Mouse (Mus musculus): ENCODE data around the gene Serping1. TPM values are rescaled to one million over a fixed set of nuclear protein-coding genes. Genes with fewer than 3 reads are reported as not detected.
"Not testable (repeated sequence)": the region's sequence is repeated elsewhere in the genome, so short reads cannot be mapped to it uniquely, and the experiment has no call there.

Serping1 gene
- polyA plus RNA-seq, 1 experiment, result 93.7 TPM

- DNase-seq, result no peak
- H3K27me3 ChIP-seq (ENCODE audit: control insufficient read depth, insufficient read depth, low read length), result peaks cover 11% of the 10 kb centered on the region; the same call in 1 of the 2 replicates
Measured at GRCm38 (mm10) chr2:84732394-84732793, 42.9 kb downstream of the Serping1 start.

GRCm38 (mm10) chr2:84731206-84731605, 44.0 kb downstream of the Serping1 start:
- Histone ChIP-seq H3K27ac (ENCODE audit: control insufficient read depth, insufficient read depth, low read length) (no peak overlapping the region), H3K36me3 (ENCODE audit: control insufficient read depth, insufficient read depth, low read length) (no peaks in the 10 kb centered on the region), H3K4me3 (ENCODE audit: control insufficient read depth, insufficient read depth, low read length) (no peak overlapping the region), H3K4me1 (replicated peaks; ENCODE audit: control insufficient read depth, insufficient read depth, low read length) (peaks cover 3% of the 10 kb centered on the region), H3K27me3 (ENCODE audit: control insufficient read depth, insufficient read depth, low read length) (peaks cover 4% of the 10 kb centered on the region; the same call in 1 of the 2 replicates)
- WGBS, result 92% methylated on average over 3 of the region's 3 CpGs
- DNase-seq, result no peak
- no peak for TF ChIP-seq CTCF (IDR thresholded peaks at IDR 0.05; ENCODE audit: borderline replicate concordance, control insufficient read depth, extremely low read depth, insufficient read depth, low read length, poor library complexity)
- no peak for TF ChIP-seq POLR2A (IDR thresholded peaks at IDR 0.05; ENCODE audit: control insufficient read depth, extremely low read depth, insufficient read depth, low read length, poor library complexity)

More at GRCm38 (mm10) chr2:84732394-84732793, 42.9 kb downstream of the Serping1 start:
- WGBS, result 91% methylated on average over 1 of the region's 1 CpGs
- H3K4me3 ChIP-seq (ENCODE audit: control insufficient read depth, insufficient read depth, low read length), result no peak overlapping the region
- TF ChIP-seq CTCF (IDR thresholded peaks at IDR 0.05; ENCODE audit: borderline replicate concordance, control insufficient read depth, extremely low read depth, insufficient read depth, low read length, poor library complexity) (no peak), POLR2A (IDR thresholded peaks at IDR 0.05; ENCODE audit: control insufficient read depth, extremely low read depth, insufficient read depth, low read length, poor library complexity) (no peak)
- peaks cover 2% of the 10 kb centered on the region; the same call in 1 of the 2 replicates for H3K4me1 ChIP-seq (replicated peaks; ENCODE audit: control insufficient read depth, insufficient read depth, low read length)
- H3K36me3 ChIP-seq (ENCODE audit: control insufficient read depth, insufficient read depth, low read length), result no peaks in the 10 kb centered on the region
- no peak overlapping the region for H3K27ac ChIP-seq (ENCODE audit: control insufficient read depth, insufficient read depth, low read length)

GRCm38 (mm10) chr2:84728191-84728590, 47.1 kb downstream of the Serping1 start:
- H3K4me1 ChIP-seq (replicated peaks; ENCODE audit: control insufficient read depth, insufficient read depth, low read length), result peaks cover 11% of the 10 kb centered on the region
- DNase-seq; H3K4me3 ChIP-seq (ENCODE audit: control insufficient read depth, insufficient read depth, low read length); H3K27me3 ChIP-seq (ENCODE audit: control insufficient read depth, insufficient read depth, low read length); H3K27ac ChIP-seq (ENCODE audit: control insufficient read depth, insufficient read depth, low read length): not testable (repeated sequence)
- peaks cover 18% of the 10 kb centered on the region for H3K36me3 ChIP-seq (ENCODE audit: control insufficient read depth, insufficient read depth, low read length)
- 92% methylated on average over 5 of the region's 5 CpGs for whole genome bisulfite sequencing

GRCm38 (mm10) chr2:84727172-84727858, 47.9 kb downstream of the Serping1 start, which contains the start of gene Clp1:
Clp1 (minus strand) TSS chr2:84727350.
- peaks cover 11% of the 10 kb centered on the region for H3K4me1 ChIP-seq (replicated peaks; ENCODE audit: control insufficient read depth, insufficient read depth, low read length)
- H3K27me3 ChIP-seq (ENCODE audit: control insufficient read depth, insufficient read depth, low read length), result no peaks in the 10 kb centered on the region
- H3K27ac ChIP-seq (ENCODE audit: control insufficient read depth, insufficient read depth, low read length), result peak within 1 kb of the TSS; percentile 74
- TF ChIP-seq POLR2A (IDR thresholded peaks at IDR 0.05; ENCODE audit: control insufficient read depth, extremely low read depth, insufficient read depth, low read length, poor library complexity), result 0 out of 2 replicates have a peak, but pooled peaks have one; percentile 47
- no peak for TF ChIP-seq CTCF (IDR thresholded peaks at IDR 0.05; ENCODE audit: borderline replicate concordance, control insufficient read depth, extremely low read depth, insufficient read depth, low read length, poor library complexity)
- peak; percentile 96 for DNase-seq
- H3K4me3 ChIP-seq (ENCODE audit: control insufficient read depth, insufficient read depth, low read length), result peak within 1 kb of the TSS; percentile 78
- WGBS, result 1% methylated on average over 39 of the region's 39 CpGs
- peaks cover 18% of the 10 kb centered on the region for H3K36me3 ChIP-seq (ENCODE audit: control insufficient read depth, insufficient read depth, low read length)

- Histone ChIP-seq H3K27me3 (ENCODE audit: control insufficient read depth, insufficient read depth, low read length) (no peaks in the 10 kb centered on the region), H3K36me3 (ENCODE audit: control insufficient read depth, insufficient read depth, low read length) (peaks cover 18% of the 10 kb centered on the region), H3K4me1 (replicated peaks; ENCODE audit: control insufficient read depth, insufficient read depth, low read length) (peaks cover 11% of the 10 kb centered on the region), H3K27ac (ENCODE audit: control insufficient read depth, insufficient read depth, low read length) (no peak overlapping the region), H3K4me3 (ENCODE audit: control insufficient read depth, insufficient read depth, low read length) (peak overlapping the region; percentile 78)
- WGBS, result 1% methylated on average over 9 of the region's 9 CpGs
- no peak for TF ChIP-seq CTCF (IDR thresholded peaks at IDR 0.05; ENCODE audit: borderline replicate concordance, control insufficient read depth, extremely low read depth, insufficient read depth, low read length, poor library complexity)
- no peak for TF ChIP-seq POLR2A (IDR thresholded peaks at IDR 0.05; ENCODE audit: control insufficient read depth, extremely low read depth, insufficient read depth, low read length, poor library complexity)
- no peak for DNase-seq
Measured at GRCm38 (mm10) chr2:84726716-84727115, 48.5 kb downstream of the Serping1 start.

GRCm38 (mm10) chr2:84725770-84726169, 49.5 kb downstream of the Serping1 start:
- TF ChIP-seq POLR2A (IDR thresholded peaks at IDR 0.05; ENCODE audit: control insufficient read depth, extremely low read depth, insufficient read depth, low read length, poor library complexity) (no peak), CTCF (IDR thresholded peaks at IDR 0.05; ENCODE audit: borderline replicate concordance, control insufficient read depth, extremely low read depth, insufficient read depth, low read length, poor library complexity) (no peak)
- 93% methylated on average over 10 of the region's 10 CpGs for WGBS
- peaks cover 11% of the 10 kb centered on the region for H3K4me1 ChIP-seq (replicated peaks; ENCODE audit: control insufficient read depth, insufficient read depth, low read length)
- H3K27ac ChIP-seq (ENCODE audit: control insufficient read depth, insufficient read depth, low read length), result no peak overlapping the region
- peaks cover 18% of the 10 kb centered on the region for H3K36me3 ChIP-seq (ENCODE audit: control insufficient read depth, insufficient read depth, low read length)
- H3K4me3 ChIP-seq (ENCODE audit: control insufficient read depth, insufficient read depth, low read length), result no peak overlapping the region
- DNase-seq, result no peak
- H3K27me3 ChIP-seq (ENCODE audit: control insufficient read depth, insufficient read depth, low read length), result no peaks in the 10 kb centered on the region

Measured in thymus, adult 2 months (tissue).